Mouse (Mus musculus) erythroblast, embryonic 14.5 days (primary cell): ENCODE data around the gene Cyp4f17. TPM values are rescaled to one million over a fixed set of nuclear protein-coding genes. Genes with fewer than 3 reads are reported as not detected.
"Not testable (repeated sequence)": the region's sequence is repeated elsewhere in the genome, so short reads cannot be mapped to it uniquely, and the experiment has no call there.

Experiments
- H3K27me3 ChIP-seq: 2 replicates; pipeline ENCODE4 v1.6.1; 2012; ENCODE audit warnings: inconsistent platforms; ENCODE audit not compliant: control insufficient read depth
- H3K36me3 ChIP-seq: 2 replicates; pipeline ENCODE4 v1.6.1; 2012; ENCODE audit warnings: mild to moderate bottlenecking, inconsistent platforms; ENCODE audit not compliant: control insufficient read depth
- H3K4me1 ChIP-seq: 2 replicates; pipeline ENCODE4 v1.6.1; 2012; ENCODE audit warnings: inconsistent platforms; ENCODE audit not compliant: control insufficient read depth
- H3K4me3 ChIP-seq: replicated peaks from 2 replicates; pipeline ENCODE3; 2012; ENCODE audit warnings: moderate library complexity, mild to moderate bottlenecking, inconsistent platforms
- H3K9me3 ChIP-seq: 2 replicates; pipeline ENCODE4 v1.6.1; 2012; ENCODE audit warnings: low read length, inconsistent platforms, mixed read lengths; ENCODE audit not compliant: control insufficient read depth
- GATA1 ChIP-seq: IDR thresholded peaks from 2 replicates; pipeline ENCODE4 v1.6.1; 2012; ENCODE audit warnings: low read length, inconsistent platforms, mixed read lengths
- TAL1 ChIP-seq: IDR thresholded peaks from 3 replicates; pipeline ENCODE4 v1.6.1; 2012; ENCODE audit warnings: low read length, inconsistent platforms, mixed read lengths
- polyA plus RNA-seq: library from polyadenylated mRNA; stranded (reverse); fragments of >175 nt; gene quantifications from 2 replicates; pipeline ENCODE4 v1.2.3, GENCODE M21; 2012

The Cyp4f17 gene
- polyA plus RNA-seq, 1 experiment = not detected

DNA sequence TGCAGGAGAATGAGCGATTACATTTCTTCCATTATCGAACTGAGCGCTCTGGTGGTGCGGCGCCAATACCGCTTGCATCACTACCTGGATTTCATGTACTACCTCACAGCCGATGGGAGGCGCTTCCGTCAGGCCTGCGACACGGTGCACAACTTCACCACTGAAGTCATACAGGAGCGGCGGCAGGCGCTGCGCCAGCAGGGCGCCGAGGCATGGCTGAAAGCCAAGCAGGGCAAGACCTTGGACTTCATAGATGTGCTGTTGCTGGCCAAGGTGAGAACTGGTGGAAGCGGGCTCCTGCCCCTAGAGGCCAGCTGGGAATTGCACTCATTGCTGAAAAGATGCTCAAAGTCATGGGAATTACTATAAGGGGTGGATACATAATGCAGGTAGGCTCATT is 22.6 kb upstream of the Cyp4f17 start:
- Histone ChIP-seq H3K27me3 (peaks cover 28% of the 10 kb centered on the region), H3K36me3 (no peaks in the 10 kb centered on the region), H3K4me1 (no peaks in the 10 kb centered on the region), H3K9me3 (no peaks in the 10 kb centered on the region), H3K4me3 (no peak overlapping the region)
- no peak for TF ChIP-seq TAL1

DNA sequence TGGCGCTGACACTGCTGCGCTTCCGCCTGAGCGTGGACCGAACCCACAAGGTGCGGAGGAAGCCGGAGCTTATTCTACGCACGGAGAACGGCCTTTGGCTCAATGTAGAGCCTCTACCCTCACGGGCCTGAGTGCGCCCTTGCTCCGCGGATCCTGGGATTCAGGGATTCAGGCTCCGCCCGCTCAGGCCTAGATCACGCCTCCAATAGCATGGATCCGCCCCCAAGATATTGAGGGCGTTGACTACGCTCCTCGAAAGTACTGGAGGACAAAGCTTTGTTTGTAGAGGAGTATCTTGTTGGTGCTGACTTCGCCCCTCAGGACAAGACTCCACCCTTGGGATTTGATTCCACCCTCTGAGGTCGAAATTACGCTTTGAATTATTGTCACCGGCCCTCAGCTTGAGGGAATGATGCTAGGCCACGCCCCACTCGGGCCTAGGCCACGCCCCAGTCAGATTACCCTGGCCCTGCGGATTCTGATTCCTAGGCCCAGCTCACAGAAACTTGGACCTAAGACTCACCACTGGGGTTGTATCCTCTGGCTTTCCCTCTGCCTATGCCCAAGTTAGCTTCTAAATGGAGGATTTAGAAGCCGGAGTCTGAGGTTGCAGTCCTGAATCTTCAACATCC is 13.4 kb upstream of the Cyp4f17 start:
- TF ChIP-seq TAL1 = no peak
- no peak for TF ChIP-seq GATA1
- H3K4me1 ChIP-seq = peaks cover 8% of the 10 kb centered on the region
- peaks cover 11% of the 10 kb centered on the region for H3K27me3 ChIP-seq
- peak overlapping the region; percentile 44 for H3K4me3 ChIP-seq
- H3K36me3 ChIP-seq = no peaks in the 10 kb centered on the region
- peaks cover 3% of the 10 kb centered on the region; the same call in 1 of the 2 replicates for H3K9me3 ChIP-seq

DNA sequence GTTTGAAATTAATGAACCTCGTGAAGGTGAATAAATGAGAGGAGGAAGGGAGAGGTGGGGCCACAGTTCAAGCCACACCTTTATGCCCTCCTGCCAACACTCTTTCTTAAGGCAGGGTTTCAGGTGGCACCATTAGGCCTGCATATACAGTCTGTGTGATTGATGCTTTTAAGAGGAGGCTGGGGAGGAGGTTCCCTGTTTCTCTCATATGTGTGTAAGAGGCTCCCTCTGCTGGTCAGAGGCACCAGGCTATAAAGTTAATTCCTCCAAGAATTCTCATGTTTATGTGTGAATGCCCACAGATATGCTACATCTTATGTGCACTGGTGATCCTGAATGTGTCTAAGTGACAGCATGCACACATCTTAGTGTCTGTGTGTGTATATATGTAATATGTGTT is 11.2 kb upstream of the Cyp4f17 start:
- peaks cover 3% of the 10 kb centered on the region; the same call in 1 of the 2 replicates for H3K9me3 ChIP-seq
- H3K36me3 ChIP-seq = no peaks in the 10 kb centered on the region
- H3K4me3 ChIP-seq = no peak overlapping the region
- TF ChIP-seq GATA1 (no peak), TAL1 (no peak)
- H3K27me3 ChIP-seq = peaks cover 11% of the 10 kb centered on the region
- H3K4me1 ChIP-seq = peaks cover 8% of the 10 kb centered on the region

DNA sequence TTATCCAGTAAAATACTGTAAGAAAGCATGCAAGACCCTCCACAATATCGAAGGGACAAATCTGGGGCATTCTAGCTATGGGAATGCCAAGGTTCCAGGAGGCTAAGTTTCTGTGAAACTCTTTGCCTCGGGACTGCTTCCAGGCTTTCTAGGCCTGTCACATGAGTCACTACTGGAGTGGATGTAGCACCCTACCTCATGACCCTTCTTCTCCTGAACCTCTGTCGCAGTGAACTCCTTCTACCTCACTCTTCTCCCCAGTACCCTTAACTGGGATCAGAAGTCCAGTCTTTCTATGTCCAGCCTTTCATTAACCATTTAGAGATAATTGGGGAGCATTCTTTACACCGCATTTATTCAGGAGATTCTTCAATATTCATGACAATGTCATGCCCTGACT is 5.3 kb upstream of the Cyp4f17 start:
- H3K4me3 ChIP-seq, H3K9me3 ChIP-seq, H3K4me1 ChIP-seq, H3K27me3 ChIP-seq, H3K36me3 ChIP-seq: not testable (repeated sequence)

DNA sequence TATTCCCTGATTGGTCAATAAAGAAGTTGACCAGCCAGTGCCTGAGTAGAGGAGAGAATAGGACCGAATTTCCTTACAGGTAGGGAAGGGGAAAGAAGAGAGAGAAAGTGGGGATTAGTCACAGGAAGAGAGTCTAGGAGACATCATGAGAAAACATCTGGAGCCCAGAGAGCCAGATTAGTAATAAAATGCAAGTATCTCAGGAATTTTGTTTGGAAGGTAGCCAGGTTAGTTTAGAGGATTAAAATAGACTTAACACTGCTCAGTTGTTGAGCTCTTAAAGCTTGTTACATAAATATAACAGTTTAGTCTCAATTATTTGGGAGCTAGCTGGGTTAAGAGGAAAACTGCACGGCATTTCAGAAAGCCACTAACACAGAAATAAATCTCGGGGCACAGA is 4.8 kb upstream of the Cyp4f17 start:
- Histone ChIP-seq H3K36me3 (no peaks in the 10 kb centered on the region), H3K27me3 (peaks cover 8% of the 10 kb centered on the region), H3K9me3 (no peaks in the 10 kb centered on the region), H3K4me1 (no peaks in the 10 kb centered on the region; the same call in 1 of the 2 replicates), H3K4me3 (no peak overlapping the region)
- TF ChIP-seq GATA1 (no peak), TAL1 (no peak)

DNA sequence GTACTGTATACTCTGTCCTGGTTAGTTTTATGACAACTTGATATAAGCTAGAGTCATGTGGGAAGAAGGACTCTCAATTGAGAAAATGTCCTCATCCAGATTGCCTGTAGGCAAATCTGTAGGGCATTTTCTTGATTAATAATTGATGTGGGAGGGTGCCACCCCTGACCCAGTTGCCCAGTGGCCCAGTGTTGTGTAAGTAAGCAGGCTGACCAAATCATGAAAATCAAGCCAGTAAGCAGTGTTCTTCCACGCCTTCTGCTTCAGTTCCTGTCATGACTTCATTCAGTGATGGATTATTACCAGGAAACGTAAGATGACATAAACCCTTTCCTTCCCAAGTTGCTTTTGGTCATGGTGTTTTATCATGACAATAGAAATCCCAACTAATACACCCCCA is 2.7 kb upstream of the Cyp4f17 start:
- no peak for TF ChIP-seq TAL1
- no peak for TF ChIP-seq GATA1
- peaks cover 14% of the 10 kb centered on the region for H3K27me3 ChIP-seq
- H3K4me1 ChIP-seq = peaks cover 6% of the 10 kb centered on the region
- H3K4me3 ChIP-seq = no peak overlapping the region
- H3K36me3 ChIP-seq = no peaks in the 10 kb centered on the region
- no peaks in the 10 kb centered on the region for H3K9me3 ChIP-seq

DNA sequence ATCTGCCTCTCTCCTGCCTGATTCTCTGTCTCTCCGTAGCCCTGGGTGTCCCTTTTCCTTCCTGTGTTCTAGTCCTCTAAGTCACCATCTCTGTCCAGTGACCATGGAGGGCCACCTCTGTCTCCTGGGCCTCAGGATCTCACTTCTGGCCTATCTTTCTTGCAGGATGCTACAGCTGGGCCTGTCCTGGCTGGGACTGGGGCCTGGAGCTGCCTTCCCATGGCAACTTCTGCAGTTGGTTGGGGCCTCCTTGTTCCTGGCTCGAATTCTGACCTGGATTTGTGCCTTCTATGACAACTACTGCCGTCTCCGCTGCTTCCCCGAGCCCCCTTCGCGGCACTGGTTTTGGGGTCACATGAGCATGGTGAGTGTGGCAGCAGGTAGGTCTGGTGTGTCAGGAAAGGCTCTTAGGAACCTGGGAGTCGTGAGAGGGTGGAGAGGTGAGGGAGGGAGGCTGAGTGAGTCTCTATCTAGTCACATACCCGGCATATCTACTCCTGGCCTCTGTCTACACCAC is 937 bp downstream of the Cyp4f17 start:
- peak overlapping the region; percentile 22 for H3K4me3 ChIP-seq
- H3K36me3 ChIP-seq = no peaks in the 10 kb centered on the region
- peaks cover 6% of the 10 kb centered on the region for H3K4me1 ChIP-seq
- TF ChIP-seq GATA1 (no peak), TAL1 (no peak)
- no peaks in the 10 kb centered on the region for H3K9me3 ChIP-seq
- peaks cover 14% of the 10 kb centered on the region for H3K27me3 ChIP-seq

DNA sequence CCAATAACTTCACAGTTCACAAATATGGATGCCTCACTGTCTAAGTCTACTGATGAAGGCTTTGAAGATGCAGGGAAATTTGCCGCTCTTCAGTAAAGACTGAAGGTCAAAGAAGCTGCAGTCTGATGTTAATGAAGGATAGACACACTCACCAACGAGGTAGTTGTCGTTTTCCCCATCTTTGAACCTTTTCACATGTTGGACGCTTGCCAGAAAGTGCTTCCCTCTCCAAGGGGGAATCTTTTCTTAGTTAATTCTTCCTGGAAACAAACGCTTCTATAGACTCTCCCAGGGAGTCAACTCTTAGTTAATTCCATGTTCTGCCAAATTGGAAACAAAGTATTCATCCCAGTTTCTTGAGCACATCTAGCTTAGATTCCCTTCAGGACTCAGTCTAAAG is 10.3 kb downstream of the Cyp4f17 start:
- TF ChIP-seq TAL1 (no peak), GATA1 (no peak)
- no peaks in the 10 kb centered on the region for H3K27me3 ChIP-seq
- no peaks in the 10 kb centered on the region for H3K4me1 ChIP-seq
- H3K4me3 ChIP-seq = no peak overlapping the region
- no peaks in the 10 kb centered on the region for H3K9me3 ChIP-seq
- no peaks in the 10 kb centered on the region for H3K36me3 ChIP-seq

DNA sequence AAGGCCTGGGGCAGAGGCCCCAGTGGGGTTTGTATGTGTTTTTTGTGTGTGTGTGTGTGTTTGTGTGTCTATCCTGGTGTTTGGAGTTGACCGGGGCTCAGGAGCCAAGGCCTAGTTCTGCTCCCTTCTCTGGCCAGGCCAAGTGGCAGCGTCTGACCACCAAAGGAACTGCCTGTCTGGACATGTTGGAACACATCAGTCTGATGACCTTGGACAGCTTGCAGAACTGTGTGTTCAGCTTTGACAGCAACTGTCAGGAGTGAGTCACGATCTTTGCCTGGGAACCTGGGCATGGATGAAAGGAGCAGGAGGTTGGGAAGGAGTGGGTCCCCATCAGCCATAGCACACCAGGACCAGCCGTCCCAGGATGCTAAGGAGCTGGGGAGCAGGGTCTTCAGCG is 16.1 kb downstream of the Cyp4f17 start:
- H3K27me3 ChIP-seq = no peaks in the 10 kb centered on the region
- no peaks in the 10 kb centered on the region for H3K4me1 ChIP-seq
- TF ChIP-seq TAL1 = no peak
- TF ChIP-seq GATA1 = no peak
- no peaks in the 10 kb centered on the region for H3K9me3 ChIP-seq
- no peak overlapping the region for H3K4me3 ChIP-seq
- no peaks in the 10 kb centered on the region for H3K36me3 ChIP-seq

DNA sequence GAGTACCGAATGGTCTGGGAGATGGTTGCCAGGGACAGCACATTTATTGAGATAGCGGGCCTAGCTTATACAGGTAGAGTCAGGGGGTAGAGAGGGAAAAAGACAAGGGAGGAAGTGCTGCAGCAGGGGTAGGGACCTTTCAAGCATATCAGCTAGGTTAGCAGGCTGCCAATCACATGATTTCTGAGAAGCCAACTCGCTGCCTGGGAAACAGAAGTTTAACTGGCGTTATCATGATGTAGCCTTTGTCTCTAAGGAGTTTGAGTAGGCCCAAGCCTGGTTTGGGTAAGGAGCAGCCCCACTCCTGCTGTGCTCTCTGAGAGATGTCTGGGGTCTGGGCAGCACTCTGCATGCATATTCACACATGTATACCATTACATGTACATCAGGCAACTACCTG is 16.5 kb downstream of the Cyp4f17 start:
- Histone ChIP-seq H3K4me3 (no peak overlapping the region), H3K9me3 (no peaks in the 10 kb centered on the region), H3K27me3 (no peaks in the 10 kb centered on the region), H3K4me1 (no peaks in the 10 kb centered on the region), H3K36me3 (no peaks in the 10 kb centered on the region)
- TF ChIP-seq TAL1 = no peak
- TF ChIP-seq GATA1 = no peak
